Mouse (Mus musculus) left cerebral cortex, adult 2 months (tissue): ENCODE results near the gene Ubr7. TPM values are rescaled to one million over a fixed set of nuclear protein-coding genes. Genes with fewer than 3 reads are reported as not detected.

ENCODE experiments used
- DNase-seq, 2 experiments: peaks; one replicate each; pipeline ENCODE4 v3.0.0; 2021 to 2022; ENCODE audit warnings: low spot score in 2 of 2, mixed read lengths in 1 of 2; ENCODE audit errors: extremely low spot score in 1 of 2
- H3K27ac ChIP-seq: fragments of 200-600 bp; 2 replicates; pipeline ENCODE4 v1.8.1; 2022
- H3K4me3 ChIP-seq: fragments of 200-600 bp; 2 replicates; pipeline ENCODE4 v1.8.1; 2022
- CTCF ChIP-seq: fragments of 200-600 bp; IDR thresholded peaks from 2 replicates; pipeline ENCODE4 v1.8.1; 2022; ENCODE audit warnings: antibody characterized with exemption, mild to moderate bottlenecking, moderate library complexity
- intact Hi-C: fragments of 180-260 bp; cut with DNase I; formaldehyde crosslinking; loops from one replicate; pipeline ENCODE4 v1.15.1; 2025
- total RNA-seq, 2 experiments: library from RNA; stranded (reverse); gene quantifications; 2 replicates each; pipeline ENCODE4 v1.2.3; 2021

Ubr7 gene
- total RNA-seq, 2 experiments from 2014 or later, result 30.9 to 32.0 TPM

GRCm38 (mm10) chr12:102782841-102783240, 25.1 kb downstream of the Ubr7 start:
- Histone ChIP-seq H3K27ac (no peak overlapping the region), H3K4me3 (no peak overlapping the region)
- no peak for TF ChIP-seq CTCF
- DNase-seq, result no peak
- intact Hi-C loops, result no loop called here

- no peak overlapping the region for H3K4me3 ChIP-seq
- intact Hi-C loops, result no loop called here
- no peak for TF ChIP-seq CTCF
- H3K27ac ChIP-seq, result no peak overlapping the region
- DNase-seq, result no peak
Measured at GRCm38 (mm10) chr12:102784899-102785592, 27.3 kb downstream of the Ubr7 start.

GRCm38 (mm10) chr12:102785593-102785985, 27.8 kb downstream of the Ubr7 start:
- intact Hi-C loops, result no loop called here
- H3K27ac ChIP-seq, result no peak overlapping the region
- no peak overlapping the region for H3K4me3 ChIP-seq
- TF ChIP-seq CTCF, result no peak
- no peak for DNase-seq

- DNase-seq, result no peak
- TF ChIP-seq CTCF, result no peak
- intact Hi-C loops, result no loop called here
- Histone ChIP-seq H3K27ac (no peak overlapping the region), H3K4me3 (no peak overlapping the region)
Measured at GRCm38 (mm10) chr12:102787927-102788326, 30.2 kb downstream of the Ubr7 start.

GRCm38 (mm10) chr12:102799528-102799927, 41.8 kb downstream of the Ubr7 start:
- intact Hi-C loops, result no loop called here
- DNase-seq, result no peak
- no peak for TF ChIP-seq CTCF
- no peak overlapping the region for H3K4me3 ChIP-seq
- no peak overlapping the region for H3K27ac ChIP-seq

GRCm38 (mm10) chr12:102814858-102815257, 57.1 kb downstream of the Ubr7 start:
- Histone ChIP-seq H3K4me3 (no peak overlapping the region), H3K27ac (no peak overlapping the region)
- TF ChIP-seq CTCF, result no peak
- intact Hi-C loops, result no loop called here
- DNase-seq, result no peak

GRCm38 (mm10) chr12:102826399-102826798, 68.6 kb downstream of the Ubr7 start:
- Histone ChIP-seq H3K4me3 (no peak overlapping the region), H3K27ac (no peak overlapping the region)
- no peak for TF ChIP-seq CTCF
- no peak for DNase-seq
- intact Hi-C loops, result no loop called here

GRCm38 (mm10) chr12:102827119-102827518, 69.4 kb downstream of the Ubr7 start:
- TF ChIP-seq CTCF, result no peak
- intact Hi-C loops, result no loop called here
- Histone ChIP-seq H3K27ac (no peak overlapping the region), H3K4me3 (no peak overlapping the region)
- no peak for DNase-seq

Other genes with a start within 250 kb of the Ubr7 start
- 100 to 1,000 TPM; 176 to 177 TPM for gene Chga, start 203.0 kb upstream of the Ubr7 start, total RNA-seq
- gene Itpk1, start 53.0 kb upstream of the Ubr7 start, total RNA-seq, result 10 to 100 TPM; 52.3 to 54.9 TPM
- gene Moap1, start 14.3 kb upstream of the Ubr7 start, total RNA-seq, result 10 to 100 TPM; 24.4 to 33.8 TPM
- 1 to 10 TPM; 5.6 to 5.7 TPM for gene Tmem251, start 14.2 kb upstream of the Ubr7 start, total RNA-seq
- gene Gm28051, start 202 bp upstream of the Ubr7 start, total RNA-seq, result not detected
- gene Gon7, start 164 bp upstream of the Ubr7 start, total RNA-seq, result 10 to 100 TPM; 15.8 to 18.1 TPM
- gene Gm20604, start 705 bp downstream of the Ubr7 start, total RNA-seq, result 10 to 100 TPM; 18.1 to 20.3 TPM
- 10 to 100 TPM; 19.1 to 20.8 TPM for gene Btbd7, start 120.5 kb downstream of the Ubr7 start, total RNA-seq
- gene Cox8c, start 141.3 kb downstream of the Ubr7 start, total RNA-seq, result not detected
- 10 to 100 TPM; 60.8 to 66.7 TPM for gene Unc79, start 190.9 kb downstream of the Ubr7 start, total RNA-seq